Mouse (Mus musculus) limb, embryonic 15.5 days (tissue): ENCODE measurements around the gene Trim25. TPM values are rescaled to one million over a fixed set of nuclear protein-coding genes. Genes with fewer than 3 reads are reported as not detected.

Source experiments
- ATAC-seq: fragments of 200-750 bp; cut with Nextera tagmentation; 2 replicates; pipeline ENCODE4 v1.8.0; 2017; ENCODE audit warnings: low read depth, moderate TSS enrichment; ENCODE audit not compliant: insufficient number of reproducible peaks, low FRiP score, low TSS enrichment
- H3K27ac ChIP-seq: fragments of 300-500 bp; sonication (generic); 2 replicates; pipeline ENCODE4 v1.5.1; 2015; ENCODE audit warnings: moderate library complexity, mild to moderate bottlenecking, inconsistent platforms
- H3K27me3 ChIP-seq: fragments of 300-500 bp; sonication (generic); 2 replicates; pipeline ENCODE4 v1.6.1; 2015; ENCODE audit warnings: inconsistent platforms
- H3K36me3 ChIP-seq: fragments of 300-500 bp; sonication (generic); 2 replicates; pipeline ENCODE4 v1.6.1; 2015; ENCODE audit warnings: inconsistent platforms
- H3K4me1 ChIP-seq: fragments of 300-500 bp; sonication (generic); 2 replicates; pipeline ENCODE4 v1.6.1; 2015; ENCODE audit warnings: inconsistent platforms
- H3K4me2 ChIP-seq: fragments of 300-500 bp; sonication (generic); 2 replicates; pipeline ENCODE4 v1.6.1; 2015; ENCODE audit warnings: mild to moderate bottlenecking, inconsistent platforms
- H3K4me3 ChIP-seq: fragments of 300-500 bp; sonication (generic); 2 replicates; pipeline ENCODE4 v1.5.1; 2015; ENCODE audit warnings: mild to moderate bottlenecking, inconsistent platforms
- H3K9ac ChIP-seq: fragments of 300-500 bp; sonication (generic); 2 replicates; pipeline ENCODE4 v1.6.1; 2015; ENCODE audit warnings: inconsistent platforms
- H3K9me3 ChIP-seq: fragments of 300-500 bp; sonication (generic); 2 replicates; pipeline ENCODE4 v1.6.1; 2016; ENCODE audit warnings: inconsistent platforms
- WGBS: fragments of 180-500 bp; shearing (Covaris S2); methylation state at CpG from one replicate; pipeline ENCODE4 v1.1.7; 2015; 5-methylcytosine and 5-hydroxymethylcytosine counted together
- polyA plus RNA-seq: library from polyadenylated mRNA; unstranded; fragments of >200 nt; fragmentation: Nextera tagmentation; extraction: Ambion mirVana; gene quantifications from 2 replicates; pipeline ENCODE4 v1.2.1, GENCODE M21; 2015

Gene Trim25
- polyA plus RNA-seq, 1 experiment from 2014 or later, result 12.0 TPM

- Histone ChIP-seq H3K4me3 (no peak within 1 kb of the TSS), H3K4me1 (peaks cover 6% of the 10 kb centered on the region), H3K27ac (no peak within 1 kb of the TSS), H3K9me3 (no peaks in the 10 kb centered on the region), H3K4me2 (no peak within 1 kb of the TSS), H3K36me3 (no peaks in the 10 kb centered on the region), H3K27me3 (no peaks in the 10 kb centered on the region), H3K9ac (no peak within 1 kb of the TSS)
- ATAC-seq, result no peak
- 30% methylated on average over 2 of the region's 2 CpGs for WGBS
Observed at GRCm38 (mm10) chr11:88970202-88970732, 28.9 kb upstream of the Trim25 start, which contains the start of gene Coil. Gene Coil, plus strand, starts transcription at chr11:88970252.

DNA sequence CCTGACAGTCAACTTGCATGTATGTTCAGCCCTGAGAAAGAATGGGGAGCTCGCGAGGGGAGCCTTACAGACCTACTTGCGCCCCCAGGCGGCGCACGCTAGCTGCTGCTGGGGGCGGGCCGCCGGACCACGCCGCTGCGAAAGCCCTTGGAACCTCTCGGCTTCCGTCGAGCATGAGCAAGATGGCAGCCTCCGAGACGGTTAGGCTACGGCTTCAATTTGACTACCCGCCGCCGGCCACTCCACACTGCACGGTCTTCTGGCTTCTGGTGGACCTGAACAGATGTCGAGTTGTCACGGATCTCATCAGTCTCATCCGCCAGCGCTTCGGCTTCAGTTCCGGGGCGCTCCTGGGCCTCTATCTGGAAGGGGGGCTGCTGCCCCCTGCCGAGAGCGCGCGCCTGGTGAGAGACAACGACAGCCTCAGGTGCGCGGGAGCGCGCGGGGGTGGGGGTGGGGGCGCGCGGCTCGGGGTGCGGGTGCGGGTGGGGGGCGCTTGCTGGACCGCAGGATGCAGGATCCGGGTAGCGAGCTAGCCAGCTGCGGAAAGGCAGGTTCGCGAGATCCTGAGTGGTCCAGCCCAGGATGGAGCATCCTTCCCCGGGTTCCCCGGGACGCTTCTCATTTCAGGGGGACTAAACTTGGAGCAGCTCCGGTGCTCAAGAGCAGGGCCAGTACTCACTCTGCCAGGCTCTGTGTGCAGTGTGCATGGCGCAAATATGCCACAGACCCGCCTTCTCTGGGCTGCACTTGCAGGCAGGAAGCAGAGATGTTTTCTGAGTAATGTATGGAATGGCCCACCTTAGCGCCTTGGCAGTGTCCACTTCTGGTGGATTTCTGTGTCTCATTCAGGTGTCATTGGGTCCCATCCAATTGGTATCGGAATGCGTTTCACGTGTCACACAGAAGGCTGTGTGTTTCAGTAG, 25.1 kb upstream of the Trim25 start:
- peak overlapping the region; percentile 88 for H3K27ac ChIP-seq
- peak overlapping the region; percentile 75 for H3K4me2 ChIP-seq
- H3K36me3 ChIP-seq, result no peaks in the 10 kb centered on the region
- no peaks in the 10 kb centered on the region for H3K9me3 ChIP-seq
- peak; percentile 72 for ATAC-seq
- H3K9ac ChIP-seq, result peak overlapping the region; percentile 61
- no peaks in the 10 kb centered on the region for H3K27me3 ChIP-seq
- peak overlapping the region; percentile 67 for H3K4me3 ChIP-seq
- WGBS, result 1% methylated on average over 59 of the region's 62 CpGs
- peaks cover 12% of the 10 kb centered on the region for H3K4me1 ChIP-seq

- Histone ChIP-seq H3K9ac (no peak overlapping the region), H3K4me1 (peaks cover 12% of the 10 kb centered on the region), H3K9me3 (no peaks in the 10 kb centered on the region), H3K4me2 (no peak overlapping the region), H3K27me3 (no peaks in the 10 kb centered on the region), H3K36me3 (peaks cover 1% of the 10 kb centered on the region), H3K4me3 (no peak overlapping the region), H3K27ac (no peak overlapping the region)
- WGBS, result 95% methylated on average over 2 of the region's 2 CpGs
- no peak for ATAC-seq
Observed at GRCm38 (mm10) chr11:88976320-88976719, 22.9 kb upstream of the Trim25 start.

GRCm38 (mm10) chr11:88977188-88977587, 22.0 kb upstream of the Trim25 start:
- Histone ChIP-seq H3K27me3 (no peaks in the 10 kb centered on the region), H3K9me3 (no peaks in the 10 kb centered on the region), H3K4me1 (peaks cover 12% of the 10 kb centered on the region), H3K27ac (no peak overlapping the region), H3K4me2 (no peak overlapping the region), H3K36me3 (peaks cover 10% of the 10 kb centered on the region), H3K4me3 (no peak overlapping the region), H3K9ac (no peak overlapping the region)
- no peak for ATAC-seq
- WGBS, result 91% methylated on average over 5 of the region's 5 CpGs

GRCm38 (mm10) chr11:88981337-88981736, 17.8 kb upstream of the Trim25 start:
- H3K4me2 ChIP-seq, result no peak overlapping the region
- H3K36me3 ChIP-seq, result peaks cover 32% of the 10 kb centered on the region

DNA sequence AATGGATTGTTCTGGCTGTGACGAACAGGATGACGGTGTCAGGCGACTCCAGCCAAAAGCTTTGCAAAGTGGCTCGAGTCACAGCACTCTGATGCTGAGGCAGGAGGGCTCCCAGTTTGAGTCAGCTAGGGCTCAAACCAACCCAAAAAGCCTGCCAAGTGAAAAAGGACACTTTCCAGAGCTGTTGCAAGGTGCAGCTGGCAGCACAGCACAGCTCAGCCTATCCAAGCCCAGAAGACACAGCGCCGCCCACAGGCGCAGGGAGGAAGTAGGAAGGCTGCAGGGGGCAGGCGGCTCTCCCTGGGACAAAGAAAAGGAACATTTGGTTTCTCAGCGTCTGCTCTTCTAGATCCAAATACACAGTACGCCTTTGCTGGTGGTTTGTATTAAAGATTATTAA, 12.6 kb upstream of the Trim25 start:
- H3K27ac ChIP-seq, result no peak overlapping the region
- H3K9me3 ChIP-seq, result no peaks in the 10 kb centered on the region
- H3K4me2 ChIP-seq, result no peak overlapping the region
- ATAC-seq, result no peak
- WGBS, result 87% methylated on average over 10 of the region's 10 CpGs
- no peak overlapping the region for H3K4me3 ChIP-seq
- no peak overlapping the region for H3K9ac ChIP-seq
- peaks cover 61% of the 10 kb centered on the region for H3K36me3 ChIP-seq
- no peaks in the 10 kb centered on the region for H3K4me1 ChIP-seq
- H3K27me3 ChIP-seq, result no peaks in the 10 kb centered on the region

More at GRCm38 (mm10) chr11:88981337-88981736, 17.8 kb upstream of the Trim25 start:
- WGBS, result 88% methylated on average over 8 of the region's 8 CpGs
- Histone ChIP-seq H3K4me3 (no peak overlapping the region), H3K9me3 (no peaks in the 10 kb centered on the region), H3K9ac (no peak overlapping the region), H3K27ac (no peak overlapping the region), H3K4me1 (no peaks in the 10 kb centered on the region), H3K27me3 (no peaks in the 10 kb centered on the region)
- no peak for ATAC-seq

GRCm38 (mm10) chr11:88988956-88989355, 10.2 kb upstream of the Trim25 start:
- H3K4me1 ChIP-seq, result no peaks in the 10 kb centered on the region
- no peaks in the 10 kb centered on the region for H3K27me3 ChIP-seq
- H3K27ac ChIP-seq, result no peak overlapping the region
- no peak overlapping the region for H3K4me3 ChIP-seq
- H3K36me3 ChIP-seq, result peaks cover 48% of the 10 kb centered on the region
- no peak overlapping the region for H3K9ac ChIP-seq
- no peak overlapping the region for H3K4me2 ChIP-seq
- H3K9me3 ChIP-seq, result no peaks in the 10 kb centered on the region
- 77% methylated on average over 5 of the region's 5 CpGs for WGBS
- no peak for ATAC-seq

GRCm38 (mm10) chr11:88989530-88989929, 9.6 kb upstream of the Trim25 start:
- 76% methylated on average over 5 of the region's 5 CpGs for WGBS
- Histone ChIP-seq H3K27ac (no peak overlapping the region), H3K9me3 (no peaks in the 10 kb centered on the region), H3K36me3 (peaks cover 46% of the 10 kb centered on the region), H3K27me3 (no peaks in the 10 kb centered on the region), H3K4me1 (no peaks in the 10 kb centered on the region), H3K4me3 (no peak overlapping the region), H3K4me2 (no peak overlapping the region), H3K9ac (no peak overlapping the region)
- no peak for ATAC-seq

DNA sequence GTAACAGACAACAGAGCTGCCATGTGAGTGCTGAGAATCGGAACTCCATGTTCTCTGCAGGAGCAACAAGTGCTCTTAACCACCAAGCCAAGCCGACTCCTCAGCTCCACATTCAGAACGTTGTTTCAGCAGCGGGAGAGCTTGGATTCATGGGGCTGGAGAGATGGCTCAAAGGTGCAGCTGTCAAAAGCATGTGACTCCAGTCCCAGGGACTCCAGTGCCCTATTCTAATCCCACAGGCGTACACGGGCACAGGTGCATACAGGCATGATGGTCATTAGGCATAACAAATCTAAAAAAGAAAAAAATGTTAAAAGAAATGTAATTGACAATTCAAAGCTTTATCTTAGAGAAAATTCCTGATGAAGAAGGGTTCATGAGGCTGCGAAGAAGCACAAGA, 6.0 kb upstream of the Trim25 start:
- Histone ChIP-seq H3K27ac (no peak overlapping the region), H3K27me3 (0 out of 2 replicates have a peak, but pooled peaks cover 2% of the 10 kb centered on the region), H3K36me3 (peaks cover 16% of the 10 kb centered on the region), H3K9me3 (no peaks in the 10 kb centered on the region), H3K4me3 (no peak overlapping the region), H3K9ac (no peak overlapping the region), H3K4me1 (no peaks in the 10 kb centered on the region), H3K4me2 (no peak overlapping the region)
- 49% methylated on average over 7 of the region's 7 CpGs for WGBS
- ATAC-seq, result no peak

DNA sequence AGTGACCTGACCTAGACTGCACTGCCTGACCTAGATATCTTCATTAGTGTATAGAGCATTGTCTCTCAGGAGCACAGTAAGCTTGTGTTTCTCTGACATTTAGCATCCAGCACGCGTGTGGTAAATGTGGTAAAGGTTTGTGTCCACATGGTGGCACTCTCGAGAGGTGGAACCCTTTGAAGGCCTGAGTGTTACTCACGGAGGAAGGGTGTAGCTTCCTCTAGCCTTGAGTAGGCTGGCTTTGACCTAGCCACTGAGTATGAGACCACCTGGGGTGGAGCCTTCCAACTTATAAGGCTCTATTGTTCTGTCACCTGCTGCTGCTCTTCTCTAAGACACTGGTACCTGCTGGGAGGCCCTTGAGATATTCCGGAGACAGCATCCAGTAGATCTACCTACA, 5.6 kb upstream of the Trim25 start:
- Histone ChIP-seq H3K9me3 (no peaks in the 10 kb centered on the region), H3K4me3 (no peak overlapping the region), H3K4me1 (no peaks in the 10 kb centered on the region), H3K9ac (no peak overlapping the region), H3K4me2 (no peak overlapping the region), H3K36me3 (peaks cover 14% of the 10 kb centered on the region), H3K27me3 (peaks cover 3% of the 10 kb centered on the region), H3K27ac (no peak overlapping the region)
- ATAC-seq, result no peak
- WGBS, result 22% methylated on average over 5 of the region's 5 CpGs

GRCm38 (mm10) chr11:88994492-88994891, 4.7 kb upstream of the Trim25 start:
- Histone ChIP-seq H3K9me3 (no peaks in the 10 kb centered on the region), H3K9ac (no peak overlapping the region), H3K27ac (no peak overlapping the region), H3K4me1 (peaks cover 6% of the 10 kb centered on the region; the same call in 1 of the 2 replicates), H3K4me2 (no peak overlapping the region), H3K27me3 (peaks cover 12% of the 10 kb centered on the region), H3K4me3 (no peak overlapping the region), H3K36me3 (peaks cover 7% of the 10 kb centered on the region)
- 87% methylated on average over 7 of the region's 7 CpGs for WGBS
- no peak for ATAC-seq

GRCm38 (mm10) chr11:88995616-88996015, 3.6 kb upstream of the Trim25 start:
- WGBS, result 80% methylated on average over 2 of the region's 2 CpGs
- peaks cover 5% of the 10 kb centered on the region for H3K36me3 ChIP-seq
- no peak overlapping the region for H3K27ac ChIP-seq
- H3K4me1 ChIP-seq, result peaks cover 8% of the 10 kb centered on the region; the same call in 1 of the 2 replicates
- peaks cover 19% of the 10 kb centered on the region for H3K27me3 ChIP-seq
- no peak overlapping the region for H3K4me2 ChIP-seq
- ATAC-seq, result no peak
- no peak overlapping the region for H3K4me3 ChIP-seq
- no peaks in the 10 kb centered on the region for H3K9me3 ChIP-seq
- H3K9ac ChIP-seq, result no peak overlapping the region
